In genomic region chr19:5390416-5390815, GRCm38 (mm10) we compare ENCODE assay signal across 10 mouse cellular contexts. TPM values are rescaled to one million over a fixed set of nuclear protein-coding genes. Genes with fewer than 3 reads are reported as not detected.
DNase-seq lines count a peak whose midpoint lies in the region; ATAC-seq and TF ChIP-seq lines count a peak whose summit lies in the region.
"Had no signal": no experiment of that assay in that cellular context is flagged by ENCODE, and none has a peak within 500 bp of the region (broad histone marks: within the 10 kb centered on the region; RNA-seq: fewer than 3 reads in every experiment).

No protein-coding gene starts in this region.

- peaks cover 8% of the 10 kb centered on the region; the same call in 1 of the 2 replicates for H3K36me3 ChIP-seq in kidney, embryonic 14.5 days (ENCODE audit: control insufficient read depth, insufficient read depth, low read length)
- H3K36me3 ChIP-seq in ES-E14 (ENCODE audit: control insufficient read depth, insufficient read depth, low read length, poor library complexity, severe bottlenecking), result peaks cover 4% of the 10 kb centered on the region; the same call in 1 of the 2 replicates
- no peaks in the 10 kb centered on the region for H3K36me3 ChIP-seq in hindbrain, embryonic 11.5 days (ENCODE audit: control insufficient read depth, insufficient read depth, low read length)
- H3K36me3 ChIP-seq in macrophage (ENCODE audit: inconsistent target), result peaks cover under 1% of the 10 kb centered on the region; the same call in 1 of the 2 replicates

- in situ Hi-C loops in ES-E14 (cut with MboI; ENCODE audit: low sequenced_read_pairs in 2 of 2, unreplicated experiment in 2 of 2), result no loop called here

- ATAC-seq in kidney, embryonic 14.5 days (ENCODE audit: low FRiP score, low TSS enrichment), result no peak
- no peak for ATAC-seq in hindbrain, embryonic 11.5 days (ENCODE audit: low FRiP score)

- peak overlapping the region; percentile 47; the same call in 1 of the 2 replicates for H3K9ac ChIP-seq in kidney, embryonic 14.5 days (ENCODE audit: low read depth, low read length)
- peak overlapping the region; percentile 89; the same call in 1 of the 2 replicates for H3K9ac ChIP-seq in ES-E14 (ENCODE audit: insufficient read depth, low read depth, low read length, poor library complexity, severe bottlenecking)
- H3K9ac ChIP-seq in hindbrain, embryonic 11.5 days (ENCODE audit: low read depth, low read length), result 0 out of 2 replicates have a peak overlapping the region, but pooled peaks have one; percentile 21

- H3K27ac ChIP-seq in kidney, embryonic 14.5 days (ENCODE audit: low read depth, low read length), result peak overlapping the region; percentile 6; the same call in 1 of the 2 replicates
- no peak overlapping the region for H3K27ac ChIP-seq in ES-E14 (ENCODE audit: insufficient read depth, low read depth, low read length, poor library complexity, severe bottlenecking)
- H3K27ac ChIP-seq in hindbrain, embryonic 11.5 days (ENCODE audit: low read depth, low read length), result no peak overlapping the region
- peak overlapping the region; percentile 66; the same call in 1 of the 2 replicates for H3K27ac ChIP-seq in macrophage

- no peak for DNase-seq in kidney, adult 9 months
- DNase-seq in ES-E14 (ENCODE audit: low read depth, low spot score), result no peak
- no peak for DNase-seq in hindbrain, embryonic 11.5 days (ENCODE audit: low spot score)
- DNase-seq in urinary bladder, postnatal 25 days (ENCODE audit: low spot score), result no peak
- no peak for DNase-seq in retina, embryonic 14.5 days (ENCODE audit: low spot score)
- no peak for DNase-seq in kidney, postnatal 10 days
- DNase-seq: cerebellum, postnatal 10 days had no signal

- H3K27me3 ChIP-seq in kidney, embryonic 14.5 days (ENCODE audit: control insufficient read depth, insufficient read depth, low read length), result no peaks in the 10 kb centered on the region
- H3K27me3 ChIP-seq in hindbrain, embryonic 11.5 days (ENCODE audit: control insufficient read depth, insufficient read depth, low read length), result no peaks in the 10 kb centered on the region

- 69% methylated on average over 8 of the region's 8 CpGs for WGBS in kidney, embryonic 14.5 days
- 81% methylated on average over 8 of the region's 8 CpGs for WGBS in hindbrain, embryonic 11.5 days
- WGBS in macrophage (ENCODE audit: missing documents), result 73% methylated on average over 8 of the region's 8 CpGs

- H3K4me3 ChIP-seq in kidney, embryonic 14.5 days (ENCODE audit: low read length), result peak overlapping the region; percentile 97
- peak overlapping the region; percentile 73 to 94 for H3K4me3 ChIP-seq in ES-E14 (ENCODE audit: insufficient read depth in 1 of 2, low read depth in 1 of 2, low read length in 2 of 2, poor library complexity in 1 of 2, severe bottlenecking in 1 of 2)
- no peak overlapping the region; the same call in 1 of the 2 replicates for H3K4me3 ChIP-seq in hindbrain, embryonic 11.5 days (ENCODE audit: low read depth, low read length)
- no peak overlapping the region for H3K4me3 ChIP-seq in macrophage (ENCODE audit: inconsistent target)

- no peaks in the 10 kb centered on the region for H3K9me3 ChIP-seq in kidney, embryonic 14.5 days (ENCODE audit: control insufficient read depth, low read length)
- no peaks in the 10 kb centered on the region for H3K9me3 ChIP-seq in ES-E14 (ENCODE audit: control insufficient read depth, insufficient read depth, low read depth, low read length)
- no peaks in the 10 kb centered on the region for H3K9me3 ChIP-seq in hindbrain, embryonic 11.5 days (ENCODE audit: control insufficient read depth, low read length)

- peaks cover 27% of the 10 kb centered on the region for H3K79me2 ChIP-seq in macrophage (ENCODE audit: inconsistent target)

- peak overlapping the region; percentile 60 for H3K4me2 ChIP-seq in kidney, embryonic 14.5 days (replicated peaks; ENCODE audit: low read depth, low read length)
- no peak overlapping the region for H3K4me2 ChIP-seq in hindbrain, embryonic 11.5 days (replicated peaks; ENCODE audit: low read depth, low read length)

- H3K4me1 ChIP-seq in kidney, embryonic 14.5 days (ENCODE audit: control insufficient read depth, insufficient read depth, low read length), result peaks cover 16% of the 10 kb centered on the region
- peaks cover 2 to 14% of the 10 kb centered on the region in 2 experiments; a peak in 1 of 4 replicates for H3K4me1 ChIP-seq in ES-E14 (ENCODE audit: control insufficient read depth in 2 of 2, insufficient read depth in 2 of 2, low read length in 2 of 2, poor library complexity in 1 of 2)
- peaks cover 6% of the 10 kb centered on the region; the same call in 1 of the 2 replicates for H3K4me1 ChIP-seq in hindbrain, embryonic 11.5 days (replicated peaks; ENCODE audit: control insufficient read depth, insufficient read depth, low read length)

TF ChIP-seq in ES-E14, 5 proteins besides CTCF, POLR2A, EP300 and RAD21:
- TF ChIP-seq MAFK (IDR thresholded peaks at IDR 0.05; ENCODE audit: insufficient read depth, low read depth, low read length), result no peak
- no peak for TF ChIP-seq HCFC1 (IDR thresholded peaks at IDR 0.05; ENCODE audit: borderline replicate concordance, insufficient read depth, low read length)
- no peak for TF ChIP-seq ZNF384 (IDR thresholded peaks at IDR 0.05; ENCODE audit: low read depth, low read length)
- TF ChIP-seq ZC3H11A (IDR thresholded peaks at IDR 0.05; ENCODE audit: borderline replicate concordance, low read depth, low read length), result no peak
- no peak for TF ChIP-seq CHD2 (IDR thresholded peaks at IDR 0.05; ENCODE audit: low read depth, low read length)
TF ChIP-seq in ES-E14: peak in this region for 0.

RNA-seq across cellular contexts. Expression of gene Sart1, which starts 1.9 kb away (rescaled TPM):
- 74.2 and 80.6 TPM in 2 replicates for polyA plus RNA-seq in kidney, embryonic 14.5 days (2014; fragmentation: Nextera tagmentation; extraction: Ambion mirVana)
- total RNA-seq in ES-E14 (2012; rRNA removed), result 111 and 118 TPM in 2 replicates
- 75.2 and 79.2 TPM in 2 replicates for polyA plus RNA-seq in hindbrain, embryonic 11.5 days (2014; fragmentation: Nextera tagmentation; extraction: Ambion mirVana)
- 100 to 1,000 TPM in 14 of 26 experiments, 10 to 100 TPM in 12; 52.8 to 244 (median 105) TPM for total RNA-seq in macrophage (2018; cell fraction: chromatin; rRNA removed)
- total RNA-seq in macrophage (2018; cell fraction: cytosol; rRNA removed), result 10 to 100 TPM; 30.0 to 51.4 (median 42.0) TPM
- 100 to 1,000 TPM in 2 of 26 experiments, 10 to 100 TPM in 24; 44.6 to 130 (median 71.7) TPM for total RNA-seq in macrophage (2018; cell fraction: nucleus; rRNA removed)
- polyA plus RNA-seq in macrophage (2018), result 31.4 to 48.9 TPM (median 32.4 TPM) in 3 replicates

RNA-seq across cellular contexts. Expression of gene Tsga10ip, which starts 11.9 kb away (rescaled TPM):
- polyA plus RNA-seq in kidney, embryonic 14.5 days (2014; fragmentation: Nextera tagmentation; extraction: Ambion mirVana), result 0.16 and 0.35 TPM in 2 replicates
- 1.5 and 2.7 TPM in 2 replicates for total RNA-seq in ES-E14 (2012; rRNA removed)
- 0.53 and 0.54 TPM in 2 replicates for polyA plus RNA-seq in hindbrain, embryonic 11.5 days (2014; fragmentation: Nextera tagmentation; extraction: Ambion mirVana)
- total RNA-seq in macrophage (2018; cell fraction: chromatin; rRNA removed), result not detected
- total RNA-seq in macrophage (2018; cell fraction: cytosol; rRNA removed), result not detected
- total RNA-seq in macrophage (2018; cell fraction: nucleus; rRNA removed), result not detected
- not detected in 3 replicates for polyA plus RNA-seq in macrophage (2018)
- total RNA-seq: megakaryocyte progenitor cell, adult 5-6 weeks had no signal

RNA-seq across cellular contexts. Expression of gene Banf1, which starts 23.4 kb away (rescaled TPM):
- 527 and 609 TPM in 2 replicates for polyA plus RNA-seq in kidney, embryonic 14.5 days (2014; fragmentation: Nextera tagmentation; extraction: Ambion mirVana)
- 213 and 281 TPM in 2 replicates for total RNA-seq in ES-E14 (2012; rRNA removed)
- 392 and 442 TPM in 2 replicates for polyA plus RNA-seq in hindbrain, embryonic 11.5 days (2014; fragmentation: Nextera tagmentation; extraction: Ambion mirVana)
- 1 to 10 TPM in 25 of 26 experiments, not detected in 1; 1.4 to 6.7 (median 2.6) TPM for total RNA-seq in macrophage (2018; cell fraction: chromatin; rRNA removed)
- 10 to 100 TPM; 50.8 to 78.1 (median 67.8) TPM for total RNA-seq in macrophage (2018; cell fraction: cytosol; rRNA removed)
- 10 to 100 TPM in 21 of 26 experiments, 1 to 10 TPM in 5; 6.9 to 42.3 (median 17.3) TPM for total RNA-seq in macrophage (2018; cell fraction: nucleus; rRNA removed)
- polyA plus RNA-seq in macrophage (2018), result 43.3 to 113 TPM (median 54.5 TPM) in 3 replicates

RNA-seq across cellular contexts. Expression of gene Eif1ad, which starts 23.9 kb away (rescaled TPM):
- 49.9 and 57.1 TPM in 2 replicates for polyA plus RNA-seq in kidney, embryonic 14.5 days (2014; fragmentation: Nextera tagmentation; extraction: Ambion mirVana)
- 101 and 127 TPM in 2 replicates for total RNA-seq in ES-E14 (2012; rRNA removed)
- polyA plus RNA-seq in hindbrain, embryonic 11.5 days (2014; fragmentation: Nextera tagmentation; extraction: Ambion mirVana), result 73.6 and 76.6 TPM in 2 replicates
- 10 to 100 TPM in 13 of 26 experiments, 1 to 10 TPM in 13; 2.1 to 20.1 (median 10.3) TPM for total RNA-seq in macrophage (2018; cell fraction: chromatin; rRNA removed)
- 10 to 100 TPM; 13.2 to 25.4 (median 19.2) TPM for total RNA-seq in macrophage (2018; cell fraction: cytosol; rRNA removed)
- total RNA-seq in macrophage (2018; cell fraction: nucleus; rRNA removed), result 10 to 100 TPM in 15 of 26 experiments, 1 to 10 TPM in 11; 3.8 to 25.5 (median 11.4) TPM
- polyA plus RNA-seq in macrophage (2018), result 12.7 to 36.5 TPM (median 17.7 TPM) in 3 replicates

RNA-seq across cellular contexts. Expression of gene Drap1, which starts 34.4 kb away (rescaled TPM):
- 191 and 248 TPM in 2 replicates for polyA plus RNA-seq in kidney, embryonic 14.5 days (2014; fragmentation: Nextera tagmentation; extraction: Ambion mirVana)
- total RNA-seq in ES-E14 (2012; rRNA removed), result 121 and 124 TPM in 2 replicates
- 182 and 211 TPM in 2 replicates for polyA plus RNA-seq in hindbrain, embryonic 11.5 days (2014; fragmentation: Nextera tagmentation; extraction: Ambion mirVana)
- total RNA-seq in macrophage (2018; cell fraction: chromatin; rRNA removed), result 10 to 100 TPM; 12.7 to 72.1 (median 42.4) TPM
- 100 to 1,000 TPM; 135 to 197 (median 175) TPM for total RNA-seq in macrophage (2018; cell fraction: cytosol; rRNA removed)
- total RNA-seq in macrophage (2018; cell fraction: nucleus; rRNA removed), result 100 to 1,000 TPM in 1 of 26 experiments, 10 to 100 TPM in 25; 36.9 to 107 (median 65.4) TPM
- 147 to 170 TPM (median 156 TPM) in 3 replicates for polyA plus RNA-seq in macrophage (2018)

Comparison
In these comparisons a context has a peak if more than half of its experiments do, and no peak if none do; other contexts are left out.
1. H3K27ac ChIP-seq: peak in kidney, embryonic 14.5 days (single experiment) and macrophage (single experiment); none in ES-E14 (single experiment) and hindbrain, embryonic 11.5 days (single experiment).
2. H3K4me3 ChIP-seq: peak in kidney, embryonic 14.5 days (single experiment) and ES-E14 (2 of 2); none in hindbrain, embryonic 11.5 days (single experiment) and macrophage (single experiment).
3. H3K9ac ChIP-seq: peak in every context shown above with its lines; median percentile 89 in ES-E14; 47 in kidney, embryonic 14.5 days; 21 in hindbrain, embryonic 11.5 days.